Mouse (Mus musculus) kidney, postnatal 14 days (tissue): ENCODE data around the gene Pink1.
A peak's percentile ranks its signal among the peaks of the same experiment; 100 is the strongest.

Experiments used
- DNase-seq: peaks from one replicate; pipeline ENCODE4 v3.0.0; 2022; ENCODE audit warnings: mixed read lengths

Gene Pink1

DNA sequence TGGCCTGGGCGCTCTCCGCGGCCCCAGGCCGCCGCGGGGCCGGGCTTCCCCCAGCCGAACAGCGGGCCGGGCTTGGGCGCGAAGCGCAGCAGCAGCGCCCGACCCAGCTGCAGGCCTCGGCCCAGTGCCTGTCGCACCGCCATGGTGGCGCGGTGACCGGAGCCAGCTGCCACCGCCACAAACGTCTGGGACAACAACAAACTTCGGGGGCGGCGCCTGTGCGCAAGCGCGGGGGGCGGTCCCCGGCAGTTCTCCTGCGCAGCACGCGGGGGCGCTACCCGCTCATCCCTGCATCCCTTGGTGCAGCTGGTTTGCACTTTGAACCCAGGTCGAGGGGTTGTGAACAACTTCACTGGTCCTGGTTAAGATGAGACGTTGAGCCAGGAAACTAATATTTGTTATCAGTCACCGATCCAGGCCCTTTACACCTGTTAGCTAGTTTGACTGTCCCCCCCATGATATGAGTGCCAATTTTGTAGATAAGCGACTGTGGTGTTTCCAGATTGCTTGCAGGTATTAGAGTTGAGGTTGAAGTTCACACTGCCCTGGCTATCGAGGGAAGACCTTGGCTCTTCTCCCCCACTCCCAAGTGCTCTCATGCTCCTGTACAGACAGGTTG is at the start of gene Pink1:
Gene Pink1, minus strand, starts transcription at position 231 of the 619 bp plus-strand sequence.
- peak; percentile 96 for DNase-seq

- no peak for DNase-seq
Measured at GRCm38 (mm10) chr4:138375117-138375516, 49.0 kb upstream of the Pink1 start.

GRCm38 (mm10) chr4:138370996-138371516 is 44.9 kb upstream of the Pink1 start:
- no peak for DNase-seq

GRCm38 (mm10) chr4:138368498-138369260 is 42.6 kb upstream of the Pink1 start:
- peak; percentile 29 for DNase-seq

DNA sequence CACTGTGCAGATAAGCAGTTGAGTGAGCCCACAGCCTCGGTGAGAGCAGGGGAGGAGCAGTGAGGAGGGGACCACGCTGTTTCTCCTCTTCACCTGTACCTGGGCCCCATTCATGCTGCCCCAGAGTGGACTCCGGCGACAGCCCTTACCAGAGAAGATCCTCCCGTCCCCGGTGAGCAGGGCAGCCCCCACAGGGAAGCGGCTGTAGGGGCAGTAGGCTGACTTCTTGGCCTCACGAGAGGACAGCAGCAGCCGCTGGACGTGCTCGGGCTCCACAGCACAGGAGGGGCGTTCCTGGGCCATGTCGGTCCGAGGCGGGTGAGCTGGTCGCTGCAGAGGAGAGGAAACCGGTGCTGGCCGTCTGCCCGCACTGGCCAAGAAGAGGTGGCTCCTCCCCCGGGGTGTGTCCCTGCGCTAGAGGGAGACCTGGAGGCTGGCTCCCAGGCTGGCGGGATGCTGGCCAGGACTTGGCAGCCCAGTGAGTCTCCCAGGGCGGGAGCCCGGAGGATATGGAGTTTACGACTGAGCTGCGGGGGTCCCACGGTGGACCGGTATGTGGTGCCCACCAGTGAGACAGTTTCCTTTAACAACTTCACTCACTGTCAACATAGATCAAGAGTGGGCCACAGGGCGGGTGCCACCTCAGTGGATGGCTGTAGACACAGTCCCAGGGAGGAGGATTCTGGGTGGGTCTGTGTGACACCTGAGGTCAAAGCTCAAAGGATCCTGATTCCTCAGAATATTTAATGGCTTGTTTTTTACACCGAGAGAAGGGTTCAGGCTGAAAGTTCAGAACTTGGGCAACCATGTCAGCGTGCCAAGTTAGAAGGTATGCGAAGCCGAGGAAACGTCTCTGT is 41.8 kb upstream of the Pink1 start, which contains the start of gene Cda:
Gene Cda, minus strand, starts transcription at position 352 of the 857 bp plus-strand sequence.
- peak; percentile 95 for DNase-seq

- DNase-seq, result peak; percentile 65
Measured at GRCm38 (mm10) chr4:138366561-138366960, 40.5 kb upstream of the Pink1 start.

DNA sequence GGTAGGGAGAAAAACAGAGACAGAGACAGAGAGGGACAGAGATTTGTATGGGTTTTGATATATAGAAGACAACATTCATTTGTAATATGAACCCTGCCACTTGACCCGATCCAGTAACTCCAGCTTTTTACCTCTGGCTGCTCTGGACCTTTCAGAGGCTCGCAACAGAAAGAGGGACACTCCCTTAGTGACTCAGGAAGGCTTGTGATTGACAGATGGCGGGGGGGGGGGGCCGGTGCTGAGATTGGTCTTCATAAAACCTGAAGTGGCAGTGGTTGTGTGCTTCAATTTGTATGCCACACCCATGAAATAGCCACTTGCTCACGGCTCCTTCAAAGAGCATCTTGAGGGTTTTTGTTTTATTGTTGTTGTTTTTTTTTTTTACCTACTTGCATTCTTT is 37.4 kb upstream of the Pink1 start:
- no peak for DNase-seq

GRCm38 (mm10) chr4:138362883-138363282 is 36.8 kb upstream of the Pink1 start:
- DNase-seq, result no peak

GRCm38 (mm10) chr4:138361370-138361821 is 35.3 kb upstream of the Pink1 start:
- DNase-seq, result no peak

DNA sequence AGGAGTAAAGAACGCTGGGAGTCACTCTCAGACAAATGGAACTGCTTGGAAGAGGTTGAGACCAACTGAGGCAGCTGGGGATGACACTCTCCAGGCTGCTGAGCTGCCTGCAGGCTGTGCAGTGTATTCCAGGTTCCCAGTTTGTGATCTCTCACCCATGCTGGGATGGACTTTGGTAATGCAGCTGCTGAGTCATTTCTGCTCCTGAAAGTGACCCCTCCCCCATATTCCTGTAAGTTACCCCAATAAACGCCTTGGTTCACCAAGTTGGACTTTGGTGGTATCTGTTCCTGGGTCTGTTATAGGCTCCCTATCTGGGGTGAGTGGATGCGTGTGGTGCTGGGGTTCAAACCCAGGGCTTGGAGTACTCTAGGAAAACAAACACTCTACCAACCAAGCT is 32.1 kb upstream of the Pink1 start:
- DNase-seq, result no peak

GRCm38 (mm10) chr4:138356551-138356950 is 30.4 kb upstream of the Pink1 start:
- no peak for DNase-seq

DNA sequence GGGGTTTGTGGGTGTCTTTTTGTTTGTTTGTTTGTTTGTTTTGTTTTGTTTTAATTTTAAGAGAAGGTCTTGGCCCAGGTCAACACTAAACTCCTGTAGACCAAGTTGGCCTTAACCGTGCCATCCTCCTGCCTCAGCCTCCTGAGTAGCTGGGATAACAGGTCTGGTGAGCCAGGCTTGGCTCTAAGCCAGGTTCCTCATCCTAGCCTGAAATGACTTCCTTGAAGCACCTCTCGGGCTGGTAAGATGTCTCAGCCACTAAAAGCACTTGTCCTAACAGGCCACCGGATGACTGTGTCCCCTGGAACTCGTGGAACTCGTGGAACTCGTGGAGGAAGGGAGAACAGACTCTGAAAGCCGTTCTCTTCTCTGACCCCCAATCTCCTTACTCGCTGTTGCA is 30.0 kb upstream of the Pink1 start:
- no peak for DNase-seq

DNA sequence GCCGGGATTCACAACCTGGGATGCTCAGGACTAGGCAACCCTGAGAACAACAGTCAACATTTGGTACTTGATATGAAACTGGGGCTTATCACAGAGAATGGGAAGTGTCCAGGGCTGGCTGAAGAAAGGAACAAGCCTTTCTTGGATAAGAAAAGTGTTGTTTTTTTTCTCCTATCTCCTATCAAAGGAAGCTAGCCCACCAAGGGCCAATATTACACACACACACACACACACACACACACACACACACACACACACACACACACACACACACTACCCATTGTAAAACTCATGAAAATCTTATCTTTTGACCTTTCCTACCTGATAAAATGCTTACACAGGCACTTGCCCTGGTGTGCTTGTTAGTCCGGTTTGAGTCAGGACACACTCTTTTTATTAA is 29.4 kb upstream of the Pink1 start:
- no peak for DNase-seq

- DNase-seq, result peak; percentile 74
Measured at GRCm38 (mm10) chr4:138353438-138354171, 27.5 kb upstream of the Pink1 start.

DNA sequence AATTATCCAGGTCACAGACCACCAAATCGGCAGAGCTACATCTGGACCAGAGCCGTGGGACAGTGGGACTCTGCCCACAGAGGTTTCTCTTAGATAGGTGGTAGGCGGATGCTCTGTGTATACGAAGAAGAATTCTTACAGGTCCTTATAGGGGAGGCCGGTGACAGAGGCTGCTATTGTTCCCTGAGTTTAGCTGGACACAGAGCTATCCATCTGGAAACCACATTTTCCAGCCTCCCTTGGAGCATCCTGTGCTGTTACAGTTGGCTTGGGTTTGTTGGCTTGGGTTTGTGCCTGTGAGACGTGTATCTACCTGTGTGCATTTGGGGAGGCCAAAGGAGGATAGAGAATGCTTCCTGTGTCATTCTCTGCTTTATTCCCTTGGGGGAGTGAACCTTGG is 26.6 kb upstream of the Pink1 start:
- no peak for DNase-seq

DNA sequence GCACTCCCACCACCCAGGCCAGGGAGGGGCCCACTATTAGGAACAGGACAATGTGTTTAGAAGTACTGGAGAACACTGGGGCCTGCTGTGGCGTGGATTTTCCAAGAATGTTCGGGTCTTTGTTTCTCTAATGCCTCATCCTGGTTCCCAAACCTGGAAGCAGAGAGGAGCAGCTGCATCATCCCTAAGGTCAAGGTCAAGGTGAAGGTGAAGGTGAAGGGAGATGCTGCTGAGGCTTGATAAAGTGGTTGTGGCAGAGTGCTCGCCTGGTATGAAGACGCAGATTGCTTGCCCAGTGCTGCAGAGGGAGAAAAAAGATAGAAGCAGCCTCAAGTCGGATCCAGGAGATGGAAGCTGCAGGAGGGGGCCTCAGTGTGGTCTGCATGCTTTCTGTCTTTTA is 25.7 kb upstream of the Pink1 start:
- no peak for DNase-seq

DNA sequence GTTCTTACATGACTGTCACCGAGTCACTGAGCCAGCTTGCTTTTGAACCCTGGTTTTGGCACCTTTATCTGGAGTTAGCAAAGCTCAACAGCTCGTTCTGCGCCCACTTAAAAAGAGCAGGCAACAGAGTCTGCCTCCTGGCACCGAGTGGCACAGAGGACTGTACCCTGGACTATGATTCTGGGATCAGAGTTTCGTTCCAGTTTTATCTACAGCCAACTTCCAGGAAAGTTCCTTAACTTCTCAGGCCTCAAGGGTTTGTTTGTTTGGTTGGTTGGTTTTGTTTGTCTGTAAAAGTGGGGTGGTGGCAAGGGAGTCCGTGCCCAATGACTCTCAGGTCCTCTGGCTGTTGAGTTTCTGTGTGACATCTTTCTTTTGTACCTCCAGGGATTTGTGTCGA is 22.6 kb upstream of the Pink1 start:
- DNase-seq, result peak; percentile 58

DNA sequence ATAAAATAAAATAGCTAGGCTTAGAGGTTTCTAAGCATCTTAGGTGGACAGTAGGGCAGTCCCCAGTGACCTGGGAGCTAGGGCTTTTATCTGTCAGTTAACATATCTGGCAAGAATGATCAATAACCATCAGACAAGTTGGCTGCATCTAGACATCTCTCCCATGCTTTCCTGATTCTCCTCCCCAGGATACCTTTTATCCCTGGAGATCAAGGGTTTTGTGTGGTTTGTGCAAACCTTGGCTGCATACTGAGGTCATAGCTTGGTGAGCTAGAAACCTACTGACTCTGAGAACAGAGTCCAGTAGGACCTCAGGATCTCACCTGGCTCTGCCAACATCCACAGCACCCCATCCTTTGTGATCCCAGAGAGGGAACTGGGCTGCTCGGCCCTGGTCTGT is 21.2 kb upstream of the Pink1 start:
- DNase-seq, result no peak

GRCm38 (mm10) chr4:138344891-138345545 is 18.9 kb upstream of the Pink1 start:
- peak; percentile 54 for DNase-seq

DNA sequence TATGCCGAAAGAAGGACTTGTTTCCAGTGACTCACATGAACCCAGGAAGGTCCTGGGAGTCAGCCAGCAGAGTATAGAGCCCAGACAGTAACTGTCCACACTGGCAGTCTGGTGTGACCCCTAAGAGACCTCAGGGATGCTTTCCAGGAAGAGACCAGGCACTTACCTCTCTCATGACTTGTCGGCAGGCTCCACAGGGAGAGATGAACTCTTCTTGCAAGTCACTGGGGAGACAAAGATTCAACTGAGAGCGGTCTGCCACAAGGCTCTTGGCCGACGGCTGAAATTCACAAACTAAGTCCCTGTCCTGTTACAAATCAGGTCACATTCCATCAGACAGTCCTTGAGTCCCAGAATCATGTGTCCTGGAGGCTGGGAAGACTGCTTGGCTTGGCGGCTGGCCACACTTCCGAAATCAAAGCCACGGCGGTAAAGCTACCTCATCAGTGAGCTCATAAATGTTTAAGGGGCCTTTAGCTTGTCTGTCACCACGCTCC is 17.3 kb upstream of the Pink1 start:
- peak; percentile 53 for DNase-seq

GRCm38 (mm10) chr4:138342778-138343177 is 16.7 kb upstream of the Pink1 start:
- peak; percentile 87 for DNase-seq

DNA sequence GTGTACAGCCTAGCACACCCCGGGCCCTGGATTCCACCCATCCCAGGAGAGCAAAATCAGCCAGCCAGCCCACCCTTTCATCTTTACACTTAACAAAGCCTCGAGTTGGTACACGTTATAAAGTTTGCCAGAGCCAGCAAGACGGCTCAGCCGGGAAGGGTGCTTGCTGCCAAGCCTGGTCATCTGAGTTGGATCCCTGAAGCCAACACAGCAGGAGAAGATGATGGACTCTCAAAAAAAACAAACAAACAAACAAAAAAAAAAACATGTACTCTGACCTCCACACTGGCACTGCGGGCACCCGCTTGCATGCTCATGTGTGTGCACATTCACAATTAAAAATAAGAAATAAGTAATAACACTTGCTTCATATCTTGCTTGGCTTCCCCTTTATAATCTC is 15.9 kb upstream of the Pink1 start:
- DNase-seq, result no peak
